Mouse (Mus musculus) heart, adult 2 months (tissue): ENCODE measurements around the gene Chmp2a. TPM values are rescaled to one million over a fixed set of nuclear protein-coding genes. Genes with fewer than 3 reads are reported as not detected.

Experiments used
- DNase-seq, 2 experiments: peaks; one replicate each; pipeline ENCODE4 v3.0.0; 2021
- H3K27ac ChIP-seq: fragments of 200-600 bp; 2 replicates; pipeline ENCODE4 v1.8.1; 2022
- H3K27me3 ChIP-seq: fragments of 200-500 bp; 2 replicates; pipeline ENCODE4 v1.6.1; 2012; ENCODE audit warnings: mild to moderate bottlenecking, low read length, inconsistent platforms, mixed read lengths; ENCODE audit not compliant: control insufficient read depth, insufficient read depth
- H3K36me3 ChIP-seq: fragments of 200-500 bp; 2 replicates; pipeline ENCODE4 v1.6.1; 2012; ENCODE audit warnings: low read length, inconsistent platforms; ENCODE audit not compliant: control insufficient read depth, insufficient read depth
- H3K4me1 ChIP-seq: fragments of 200-500 bp; 2 replicates; pipeline ENCODE4 v1.6.1; 2011; ENCODE audit warnings: low read length; ENCODE audit not compliant: control insufficient read depth, insufficient read depth
- H3K4me3 ChIP-seq: fragments of 200-600 bp; 2 replicates; pipeline ENCODE4 v1.8.1; 2022
- H3K79me2 ChIP-seq: fragments of 200-500 bp; replicated peaks from 2 replicates; pipeline ENCODE4 v1.6.1; 2012; ENCODE audit warnings: mild to moderate bottlenecking, inconsistent platforms, low read length, moderate library complexity, mixed read lengths; ENCODE audit not compliant: control insufficient read depth, insufficient read depth
- H3K9ac ChIP-seq: fragments of 200-500 bp; 2 replicates; pipeline ENCODE4 v1.6.1; 2012; ENCODE audit warnings: low read depth, mild to moderate bottlenecking, control low read depth, inconsistent platforms, low read length, mixed read lengths
- CTCF ChIP-seq: fragments of 200-600 bp; IDR thresholded peaks from 2 replicates; pipeline ENCODE4 v1.8.1; 2022; ENCODE audit warnings: antibody characterized with exemption, mild to moderate bottlenecking, moderate library complexity
- EP300 ChIP-seq: fragments of 200-500 bp; IDR thresholded peaks from 2 replicates; pipeline ENCODE4 v1.6.1; 2011; ENCODE audit warnings: low read depth, low read length, control low read depth; ENCODE audit not compliant: insufficient read depth
- POLR2A ChIP-seq: fragments of 200-500 bp; IDR thresholded peaks from 2 replicates; pipeline ENCODE4 v1.6.1; 2011; ENCODE audit warnings: mild to moderate bottlenecking, low read depth, low read length, control low read depth; ENCODE audit not compliant: insufficient read depth
- WGBS: fragments of 180-500 bp; shearing (Covaris S2); methylation state at CpG from one replicate; pipeline ENCODE4 v1.1.7; 2018; 5-methylcytosine and 5-hydroxymethylcytosine counted together
- intact Hi-C: fragments of 180-260 bp; cut with DNase I; formaldehyde crosslinking; loops from one replicate; pipeline ENCODE4 v1.15.1; 2025
- polyA plus RNA-seq: library from polyadenylated mRNA; depleted of rRNA; stranded (reverse); fragments of >200 nt; gene quantifications from 2 replicates; pipeline ENCODE4 v1.2.3, GENCODE M21; 2012
- total RNA-seq, 2 experiments: library from RNA; stranded (reverse); gene quantifications; 2 replicates each; pipeline ENCODE4 v1.2.3; 2021

Chmp2a gene
- total and polyA plus RNA-seq, 3 experiments = 66.1 to 139 (median 137) TPM

DNA sequence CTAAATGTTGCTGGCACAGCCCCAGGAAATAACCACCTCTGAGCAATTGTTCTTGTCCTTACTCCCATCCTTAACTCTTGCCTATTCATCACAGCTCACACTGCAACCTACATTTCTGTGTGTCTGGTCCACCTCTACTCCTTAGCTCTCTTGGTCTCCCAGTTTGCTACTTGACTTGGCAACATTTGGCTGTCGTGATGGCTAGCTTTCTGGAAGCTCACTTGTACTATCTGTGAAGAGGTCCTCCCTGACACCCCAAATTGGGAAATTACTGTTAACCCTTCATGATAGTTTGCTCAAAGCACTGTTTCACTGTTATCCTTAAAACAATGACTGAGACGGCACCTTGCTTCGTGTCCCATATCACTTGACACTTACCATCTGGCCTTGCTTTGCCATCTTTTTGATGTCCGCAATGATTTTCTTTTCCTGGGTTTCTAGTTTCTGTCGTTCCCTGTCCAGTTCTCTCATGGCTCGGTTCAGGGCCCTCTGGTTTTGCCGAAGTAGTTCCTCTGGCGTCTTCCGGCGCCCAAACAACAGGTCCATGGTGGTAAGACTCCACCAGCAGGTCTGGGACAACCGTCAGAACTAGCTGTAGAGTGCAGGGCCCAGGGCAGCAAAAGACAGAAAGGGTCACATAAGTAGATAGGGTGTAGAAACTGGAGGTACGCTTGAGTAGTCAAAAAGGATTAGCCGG lies 1.0 kb downstream of the Chmp2a start:
- no peak for DNase-seq
- 30% methylated on average over 13 of the region's 13 CpGs for WGBS
- no peaks in the 10 kb centered on the region for H3K27me3 ChIP-seq
- H3K9ac ChIP-seq = peak overlapping the region; percentile 91
- H3K4me1 ChIP-seq = peaks cover 6% of the 10 kb centered on the region
- peak overlapping the region; percentile 77 for H3K4me3 ChIP-seq
- TF ChIP-seq EP300 (no peak), CTCF (no peak), POLR2A (no peak)
- intact Hi-C loops = loop anchor here (1.0 to 10.0 kb wide), 2 partner anchors 9 to 559 kb away; partner anchors contain the start of gene Zfp606
- no peaks in the 10 kb centered on the region; the same call in 1 of the 2 replicates for H3K36me3 ChIP-seq
- peak overlapping the region; percentile 89; the same call in 1 of the 2 replicates for H3K27ac ChIP-seq
- no peaks in the 10 kb centered on the region for H3K79me2 ChIP-seq

DNA sequence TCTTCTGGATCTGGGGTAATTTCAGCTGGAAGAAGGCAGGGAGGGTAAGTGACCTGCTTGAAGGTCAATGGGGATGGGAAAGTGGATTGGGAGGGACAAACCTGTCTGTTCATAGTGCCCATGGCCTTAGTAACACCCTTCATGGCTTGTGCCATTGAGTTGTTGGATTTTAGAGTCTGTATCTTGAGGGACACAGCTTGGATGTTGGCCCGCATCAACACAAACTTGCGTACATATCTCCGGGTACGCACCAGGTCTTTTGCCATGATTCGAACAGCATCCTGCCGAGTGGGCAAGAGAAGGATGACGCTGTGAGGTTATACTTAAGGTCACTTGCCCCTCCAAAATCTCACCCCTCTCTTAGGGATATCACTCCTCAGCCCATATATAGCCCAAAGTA lies 2.1 kb downstream of the Chmp2a start:
- no peak for DNase-seq
- Histone ChIP-seq H3K4me1 (peaks cover 6% of the 10 kb centered on the region), H3K27ac (no peak overlapping the region), H3K4me3 (no peak overlapping the region), H3K9ac (no peak overlapping the region), H3K79me2 (no peaks in the 10 kb centered on the region), H3K27me3 (no peaks in the 10 kb centered on the region), H3K36me3 (no peaks in the 10 kb centered on the region; the same call in 1 of the 2 replicates)
- intact Hi-C loops = loop anchor here (10.0 kb wide), 1 partner anchor 558 kb away; the partner anchor contains the start of gene Zfp606
- TF ChIP-seq EP300 (no peak), POLR2A (no peak), CTCF (no peak)
- 84% methylated on average over 7 of the region's 7 CpGs for WGBS

DNA sequence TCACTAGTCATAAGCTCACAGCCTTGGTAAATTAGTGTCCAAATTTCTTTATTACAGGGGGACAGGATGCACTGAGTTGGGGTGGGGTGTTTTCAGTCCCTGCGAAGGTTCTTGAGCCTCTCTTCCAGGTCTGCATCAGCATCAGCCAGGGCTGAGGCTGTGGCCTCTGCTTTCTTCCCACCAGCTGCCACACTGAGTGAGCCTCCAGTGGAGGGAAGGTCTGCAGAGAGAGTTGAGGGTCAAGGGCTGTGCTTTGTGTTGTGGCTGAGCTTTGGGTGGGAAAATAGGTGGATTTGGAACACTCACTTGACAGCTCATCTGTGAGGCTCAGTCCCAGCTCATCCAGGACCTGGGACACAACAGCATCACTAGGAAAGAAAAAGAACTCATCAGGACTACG lies 2.6 kb downstream of the Chmp2a start:
- H3K4me3 ChIP-seq = no peak overlapping the region
- H3K36me3 ChIP-seq = no peaks in the 10 kb centered on the region; the same call in 1 of the 2 replicates
- TF ChIP-seq EP300 = no peak
- no peak for TF ChIP-seq POLR2A
- no peak for TF ChIP-seq CTCF
- no peak for DNase-seq
- intact Hi-C loops = loop anchor here (10.0 kb wide), 1 partner anchor 557 kb away; the partner anchor contains the start of gene Zfp606
- H3K9ac ChIP-seq = no peak overlapping the region
- H3K4me1 ChIP-seq = peaks cover 6% of the 10 kb centered on the region
- no peaks in the 10 kb centered on the region for H3K79me2 ChIP-seq
- no peaks in the 10 kb centered on the region for H3K27me3 ChIP-seq
- no peak overlapping the region for H3K27ac ChIP-seq
- WGBS = 84% methylated on average over 2 of the region's 2 CpGs

DNA sequence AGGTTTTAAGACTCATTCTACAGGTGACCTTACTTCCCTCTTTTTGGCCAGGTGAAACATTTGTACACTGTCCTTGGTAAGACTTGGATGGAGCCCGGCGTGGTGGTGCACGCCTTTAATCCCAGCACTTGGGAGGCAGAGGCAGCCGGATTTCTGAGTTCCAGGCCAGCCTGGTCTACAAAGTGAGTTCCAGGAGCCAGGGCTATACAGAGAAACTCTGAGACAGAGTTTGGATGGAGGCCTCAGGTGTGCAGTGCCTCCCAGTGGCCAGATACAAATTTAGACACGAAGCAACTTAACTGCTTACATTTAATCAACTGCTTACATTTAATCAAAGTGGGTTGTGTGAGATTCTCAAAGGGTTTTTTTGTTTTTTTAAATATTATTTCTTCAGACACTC lies 3.5 kb downstream of the Chmp2a start:
- Histone ChIP-seq H3K9ac (no peak overlapping the region), H3K27ac (no peak overlapping the region), H3K4me1 (peaks cover 3% of the 10 kb centered on the region), H3K27me3 (no peaks in the 10 kb centered on the region), H3K79me2 (peaks cover 1% of the 10 kb centered on the region), H3K4me3 (no peak overlapping the region), H3K36me3 (peaks cover 4% of the 10 kb centered on the region)
- peak in 1 of 2 experiments; percentile 16 for DNase-seq
- intact Hi-C loops = loop anchor here (10.0 kb wide), 1 partner anchor 556 kb away; the partner anchor contains the start of gene Zfp606
- TF ChIP-seq POLR2A (no peak), CTCF (peak; percentile 56)
- 68% methylated on average over 5 of the region's 5 CpGs for WGBS

DNA sequence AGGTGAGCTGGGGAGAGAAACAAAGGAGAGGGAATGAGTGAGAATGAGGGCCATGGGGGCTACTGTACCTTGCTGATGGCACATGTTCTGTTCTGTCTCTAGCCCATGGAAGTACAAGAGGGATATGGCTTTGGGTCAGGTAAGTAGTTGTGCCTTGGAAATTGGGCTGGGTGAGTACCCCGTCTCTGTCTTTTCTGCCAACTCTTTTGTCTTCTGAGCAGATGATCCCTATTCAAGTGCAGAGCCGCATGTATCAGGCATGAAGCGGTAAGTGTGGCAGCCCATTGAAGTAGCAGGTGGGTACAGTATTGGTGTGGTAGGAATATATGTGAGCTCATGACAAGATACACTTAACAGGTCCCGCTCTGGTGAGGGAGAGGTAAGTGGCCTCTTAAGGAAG lies 5.6 kb downstream of the Chmp2a start:
- peaks cover 4% of the 10 kb centered on the region; the same call in 1 of the 2 replicates for H3K4me1 ChIP-seq
- H3K27ac ChIP-seq = no peak overlapping the region
- H3K79me2 ChIP-seq = peaks cover 1% of the 10 kb centered on the region
- H3K27me3 ChIP-seq = no peaks in the 10 kb centered on the region
- 94% methylated on average over 4 of the region's 4 CpGs for WGBS
- H3K4me3 ChIP-seq = no peak overlapping the region
- TF ChIP-seq EP300 (no peak), POLR2A (no peak), CTCF (no peak)
- no peak for DNase-seq
- H3K9ac ChIP-seq = no peak overlapping the region
- peaks cover 9% of the 10 kb centered on the region for H3K36me3 ChIP-seq
- intact Hi-C loops = no loop called here

DNA sequence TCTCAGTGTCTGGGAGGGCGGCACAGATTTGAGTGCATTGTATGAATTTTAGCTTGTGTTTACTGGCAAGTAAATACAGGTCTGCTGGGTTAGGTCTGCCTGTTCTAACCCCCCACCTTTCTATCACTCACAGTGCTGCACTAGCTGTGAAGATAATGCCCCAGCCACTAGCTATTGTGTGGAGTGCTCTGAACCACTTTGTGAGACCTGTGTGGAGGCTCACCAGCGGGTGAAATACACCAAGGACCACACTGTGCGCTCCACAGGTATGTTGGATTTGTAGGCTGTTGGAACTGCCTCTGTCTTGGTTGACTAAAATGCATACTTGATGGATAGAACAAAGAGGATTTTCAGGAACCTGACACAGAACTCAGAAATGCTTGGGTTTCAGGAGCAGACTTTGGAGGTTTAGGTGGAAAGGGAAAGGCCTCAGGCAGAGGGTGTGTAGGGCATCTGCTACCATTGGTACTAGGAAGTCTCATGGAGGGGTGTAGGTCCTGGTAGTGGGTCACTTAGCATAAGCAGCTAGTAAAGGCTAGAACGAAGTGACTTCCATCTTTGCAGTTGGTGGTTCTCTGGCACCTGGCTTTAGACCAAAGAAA lies 9.0 kb downstream of the Chmp2a start:
- peaks cover 1% of the 10 kb centered on the region for H3K79me2 ChIP-seq
- H3K4me3 ChIP-seq = peak overlapping the region; percentile 100
- H3K9ac ChIP-seq = peak overlapping the region; percentile 89
- H3K27ac ChIP-seq = no peak overlapping the region; the same call in 1 of the 2 replicates
- 34% methylated on average over 4 of the region's 4 CpGs for WGBS
- TF ChIP-seq CTCF (no peak), EP300 (no peak), POLR2A (no peak)
- no peaks in the 10 kb centered on the region for H3K27me3 ChIP-seq
- H3K4me1 ChIP-seq = peaks cover 6% of the 10 kb centered on the region
- intact Hi-C loops = no loop called here
- peaks cover 9% of the 10 kb centered on the region for H3K36me3 ChIP-seq
- DNase-seq = peak in 1 of 2 experiments; percentile 16
